Mouse (Mus musculus) embryonic facial prominence, embryonic 11.5 days (tissue): Measurements from ENCODE around the gene L3hypdh. TPM values are rescaled to one million over a fixed set of nuclear protein-coding genes. Genes with fewer than 3 reads are reported as not detected.

Source experiments
- ATAC-seq: fragments of 200-750 bp; cut with Nextera tagmentation; replicated peaks from 2 replicates; pipeline ENCODE4 v1.8.0; 2017; ENCODE audit warnings: low read depth; ENCODE audit not compliant: insufficient number of reproducible peaks, low FRiP score, low TSS enrichment
- DNase-seq: peaks from one replicate; pipeline ENCODE4 v3.0.0-alpha.2; 2015; ENCODE audit warnings: low spot score
- H3K27ac ChIP-seq: fragments of 300-500 bp; sonication (generic); replicated peaks from 2 replicates; pipeline ENCODE4 v1.5.1; 2014; ENCODE audit warnings: mild to moderate bottlenecking, low read depth, low read length, control low read depth
- H3K27me3 ChIP-seq: fragments of 300-500 bp; sonication (generic); 2 replicates; pipeline ENCODE4 v1.6.1; 2014; ENCODE audit warnings: mild to moderate bottlenecking, low read length, moderate library complexity, mixed read lengths; ENCODE audit not compliant: control insufficient read depth, insufficient read depth
- H3K36me3 ChIP-seq: fragments of 300-500 bp; sonication (generic); replicated peaks from 2 replicates; pipeline ENCODE4 v1.6.1; 2014; ENCODE audit warnings: low read depth, mild to moderate bottlenecking, low read length, moderate library complexity, mixed read lengths; ENCODE audit not compliant: control insufficient read depth, insufficient read depth
- H3K4me1 ChIP-seq: fragments of 300-500 bp; sonication (generic); 2 replicates; pipeline ENCODE4 v1.6.1; 2014; ENCODE audit warnings: low read length, mixed read lengths; ENCODE audit not compliant: control insufficient read depth, insufficient read depth
- H3K4me2 ChIP-seq: fragments of 300-500 bp; sonication (generic); 2 replicates; pipeline ENCODE4 v1.6.1; 2014; ENCODE audit warnings: low read depth, mild to moderate bottlenecking, control low read depth, low read length, moderate library complexity
- H3K4me3 ChIP-seq: fragments of 300-500 bp; sonication (generic); 2 replicates; pipeline ENCODE4 v1.5.1; 2014; ENCODE audit warnings: low read depth, low read length, control low read depth
- H3K9ac ChIP-seq: fragments of 300-500 bp; sonication (generic); replicated peaks from 2 replicates; pipeline ENCODE4 v1.6.1; 2014; ENCODE audit warnings: mild to moderate bottlenecking, control low read depth, low read length
- H3K9me3 ChIP-seq: fragments of 300-500 bp; sonication (generic); replicated peaks from 2 replicates; pipeline ENCODE4 v1.6.1; 2016; ENCODE audit warnings: mild to moderate bottlenecking, low read length, inconsistent platforms, mixed read lengths; ENCODE audit not compliant: control insufficient read depth
- WGBS: fragments of 180-500 bp; shearing (Covaris S2); extraction: QIAGEN DNeasy Blood & Tissue Kit; methylation state at CpG from one replicate; pipeline ENCODE4 v1.1.7; 2014; 5-methylcytosine and 5-hydroxymethylcytosine counted together
- microRNA-seq: library from miRNA; unstranded; fragments of <30 nt; microRNA quantifications from one replicate; pipeline ENCODE4, GENCODE M21; 2016; ENCODE audit warnings: borderline number of aligned reads
- polyA plus RNA-seq: library from polyadenylated mRNA; unstranded; fragments of >200 nt; fragmentation: Nextera tagmentation; extraction: Ambion mirVana; gene quantifications from 2 replicates; pipeline ENCODE4 v1.2.1, GENCODE M21; 2014

The L3hypdh gene
- polyA plus RNA-seq, 1 experiment from 2014 or later, result 14.0 TPM

DNA sequence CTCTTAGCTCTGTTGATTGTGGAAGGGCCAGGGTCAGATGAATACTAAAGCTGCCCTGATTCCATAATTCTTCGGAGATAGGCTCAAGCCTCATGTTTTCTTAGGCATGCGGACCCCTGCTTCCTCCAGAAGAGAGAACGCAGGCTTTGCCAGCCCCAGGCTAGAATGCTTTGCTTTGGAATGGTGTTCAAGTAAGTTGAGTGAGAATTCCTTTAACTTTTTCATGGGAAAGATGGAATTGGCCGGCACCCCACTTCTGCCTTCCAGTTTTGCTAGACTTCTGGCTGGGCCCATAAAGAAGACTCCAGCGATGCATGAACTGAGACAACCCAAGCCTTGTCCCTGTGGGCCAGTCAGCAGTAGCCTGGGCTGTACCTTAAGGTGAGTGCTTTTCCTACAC is 54.1 kb downstream of the L3hypdh start:
- DNase-seq (no peak), ATAC-seq (no peak)

DNA sequence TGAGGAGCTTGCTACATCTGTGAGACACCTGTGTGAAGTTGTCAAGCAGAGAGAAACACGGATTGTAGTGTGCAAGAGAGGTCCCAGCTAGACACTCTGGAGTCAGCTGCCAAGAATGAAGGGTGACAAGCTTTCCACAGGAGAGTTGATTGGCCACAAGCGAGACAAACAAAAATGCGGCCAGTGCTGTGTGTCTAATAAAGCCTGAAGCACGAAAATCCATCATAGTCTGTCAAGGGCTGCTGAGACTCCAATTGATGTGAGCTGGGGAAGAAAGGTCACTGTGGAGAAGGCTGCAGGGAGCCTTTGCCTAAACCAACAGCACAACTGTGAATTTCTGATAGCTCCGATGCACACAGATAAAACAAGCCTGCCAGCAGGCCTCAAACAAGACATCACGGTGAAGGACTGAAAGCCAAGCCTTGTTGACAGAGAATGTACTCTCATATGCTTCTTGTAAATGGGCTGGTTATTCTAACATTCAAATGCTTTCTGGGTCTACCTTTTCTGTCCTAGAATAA is 59.9 kb downstream of the L3hypdh start:
- no peaks in the 10 kb centered on the region for H3K4me1 ChIP-seq
- H3K4me3 ChIP-seq, result no peak overlapping the region
- no peaks in the 10 kb centered on the region for H3K36me3 ChIP-seq
- H3K4me2 ChIP-seq, result no peak overlapping the region
- H3K27me3 ChIP-seq, result no peaks in the 10 kb centered on the region
- H3K9me3 ChIP-seq, result no peaks in the 10 kb centered on the region
- H3K27ac ChIP-seq, result no peak overlapping the region
- H3K9ac ChIP-seq, result no peak overlapping the region
- no peak for DNase-seq
- no peak for ATAC-seq
- WGBS, result 70% methylated on average over 6 of the region's 6 CpGs

More for the DNA sequence above, 54.1 kb downstream of the L3hypdh start:
- no peaks in the 10 kb centered on the region for H3K36me3 ChIP-seq
- H3K27ac ChIP-seq, result no peak overlapping the region
- no peaks in the 10 kb centered on the region for H3K4me1 ChIP-seq
- H3K9me3 ChIP-seq, result no peaks in the 10 kb centered on the region
- H3K4me2 ChIP-seq, result no peak overlapping the region
- 80% methylated on average over 5 of the region's 5 CpGs for WGBS
- no peak overlapping the region for H3K9ac ChIP-seq
- H3K27me3 ChIP-seq, result no peaks in the 10 kb centered on the region
- no peak overlapping the region for H3K4me3 ChIP-seq

GRCm38 (mm10) chr12:72023572-72023971 is 61.7 kb downstream of the L3hypdh start:
- Histone ChIP-seq H3K9ac (no peak overlapping the region), H3K27ac (no peak overlapping the region), H3K27me3 (no peaks in the 10 kb centered on the region), H3K36me3 (no peaks in the 10 kb centered on the region), H3K4me2 (no peak overlapping the region), H3K4me1 (no peaks in the 10 kb centered on the region), H3K4me3 (no peak overlapping the region), H3K9me3 (no peaks in the 10 kb centered on the region)
- DNase-seq, result no peak
- 92% methylated on average over 5 of the region's 5 CpGs for WGBS
- no peak for ATAC-seq

Small RNA genes within 50 kb of the gene (microRNA-seq; reads per million reads assigned to microRNA genes)
- not detected for gene Gm24466

Other genes with a start within 250 kb of the L3hypdh start
- gene Gpr135, start 14.3 kb downstream of the L3hypdh start, polyA plus RNA-seq, result 0.29 and 0.55 TPM in 2 replicates
- 48.2 and 60.7 TPM in 2 replicates for gene Jkamp, start 150 bp upstream of the L3hypdh start, polyA plus RNA-seq
- not detected in 2 replicates for gene Ccdc175, start 99.6 kb upstream of the L3hypdh start, polyA plus RNA-seq